Mouse (Mus musculus) spleen, adult 2 months (tissue): ENCODE results near the gene D1Ertd622e.

Experiments
- CTCF ChIP-seq: fragments of 200-500 bp; IDR thresholded peaks from 2 replicates; pipeline ENCODE4 v1.5.1; 2011; ENCODE audit warnings: mild to moderate bottlenecking, inconsistent platforms; ENCODE audit not compliant: insufficient read depth, insufficient read length, insufficient replicate concordance; ENCODE audit errors: extremely low read depth
- POLR2A ChIP-seq: fragments of 200-500 bp; IDR thresholded peaks from 2 replicates; pipeline ENCODE4 v1.6.1; 2011; ENCODE audit warnings: low read depth, low read length, inconsistent platforms

DNA sequence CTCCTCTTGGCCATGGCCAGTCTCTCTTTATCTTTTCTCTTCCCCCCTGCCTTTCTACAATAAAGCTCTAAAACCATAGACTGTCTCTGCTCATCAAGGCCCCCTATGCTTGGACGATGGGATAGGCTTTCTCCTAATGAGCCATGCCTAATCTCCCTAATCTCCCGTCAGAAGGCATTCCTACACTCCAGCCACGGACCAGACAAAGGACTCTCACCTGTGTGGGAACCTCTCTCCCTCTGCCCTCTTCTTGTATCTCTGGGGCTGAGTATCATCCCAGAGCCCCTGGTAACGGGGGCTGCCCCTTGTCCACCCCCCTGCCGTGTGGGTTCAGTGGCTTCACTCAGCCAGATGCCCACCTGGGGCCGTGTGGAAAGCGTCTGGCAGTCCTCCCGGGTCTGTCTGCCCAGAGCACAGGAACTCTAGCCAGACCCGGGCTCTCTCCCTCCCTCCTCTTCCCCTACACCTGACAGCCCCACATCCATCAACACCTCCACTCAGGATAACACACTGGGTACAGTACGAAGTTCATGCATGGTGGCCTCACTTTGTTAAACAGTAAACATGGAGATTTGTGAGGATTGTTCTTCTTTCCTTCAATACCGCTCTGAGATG lies 37.2 kb upstream of the D1Ertd622e start:
- TF ChIP-seq POLR2A (no peak), CTCF (no peak)
